Mouse (Mus musculus) megakaryocyte, adult 5-6 weeks (primary cell): ENCODE results near the gene Large2. TPM values are rescaled to one million over a fixed set of nuclear protein-coding genes. Genes with fewer than 3 reads are reported as not detected.

Experiments
- ATAC-seq: 2 replicates; pipeline ENCODE4 v1.8.0; 2016; ENCODE audit warnings: mild to moderate bottlenecking, inconsistent platforms; ENCODE audit not compliant: poor library complexity, severe bottlenecking
- total RNA-seq, 2 experiments: library from RNA; stranded (forward) in 1 of 2; stranded (reverse) in 1 of 2; fragments of 153-499, 151-499 nt in 1 of 2; fragments of 221-1000, 200-1000 nt in 1 of 2; gene quantifications; 2 replicates each; pipeline versions ENCODE4 v1.2.3 to v1.2.4; 2015 to 2017

Gene Large2
- total RNA-seq, 2 experiments from 2014 or later: not detected

GRCm38 (mm10) chr2:92391116-92391515 is 16.4 kb upstream of the Large2 start:
- ATAC-seq: no peak

GRCm38 (mm10) chr2:92390206-92390930 is 15.7 kb upstream of the Large2 start:
- ATAC-seq: no peak

GRCm38 (mm10) chr2:92389645-92390044 is 15.0 kb upstream of the Large2 start:
- ATAC-seq: no peak

GRCm38 (mm10) chr2:92388891-92389641 is 14.4 kb upstream of the Large2 start:
- ATAC-seq: no peak

GRCm38 (mm10) chr2:92388081-92388517 is 13.4 kb upstream of the Large2 start:
- no peak for ATAC-seq

- ATAC-seq: no peak
Observed at GRCm38 (mm10) chr2:92387646-92388045, 13.0 kb upstream of the Large2 start.

GRCm38 (mm10) chr2:92386821-92387570 is 12.3 kb upstream of the Large2 start:
- ATAC-seq: no peak

- ATAC-seq: no peak
Observed at GRCm38 (mm10) chr2:92385113-92386051, 10.7 kb upstream of the Large2 start.

GRCm38 (mm10) chr2:92384101-92384500 is 9.4 kb upstream of the Large2 start:
- no peak for ATAC-seq

- no peak for ATAC-seq
Observed at GRCm38 (mm10) chr2:92382759-92383158, 8.1 kb upstream of the Large2 start.

GRCm38 (mm10) chr2:92381901-92382588 is 7.4 kb upstream of the Large2 start, which contains the start of gene 1700029I15Rik:
Gene 1700029I15Rik, plus strand, starts transcription at chr2:92382538.
- ATAC-seq: no peak

- no peak for ATAC-seq
Observed at GRCm38 (mm10) chr2:92381161-92381560, 6.5 kb upstream of the Large2 start.

- ATAC-seq: no peak
Observed at GRCm38 (mm10) chr2:92380495-92381050, 5.9 kb upstream of the Large2 start.

GRCm38 (mm10) chr2:92379783-92380494 is 5.3 kb upstream of the Large2 start:
- ATAC-seq: no peak

GRCm38 (mm10) chr2:92377320-92377719 is 2.7 kb upstream of the Large2 start:
- no peak for ATAC-seq

- ATAC-seq: no peak
Observed at GRCm38 (mm10) chr2:92376300-92376699, 1.6 kb upstream of the Large2 start.

GRCm38 (mm10) chr2:92375788-92376187 is 1.1 kb upstream of the Large2 start:
- no peak for ATAC-seq

GRCm38 (mm10) chr2:92375099-92375623 is 492 bp upstream of the Large2 start:
- peak; percentile 91 for ATAC-seq
